Mouse (Mus musculus): Measurements from ENCODE around the gene Cyp27b1.

Cyp27b1 gene

DNA sequence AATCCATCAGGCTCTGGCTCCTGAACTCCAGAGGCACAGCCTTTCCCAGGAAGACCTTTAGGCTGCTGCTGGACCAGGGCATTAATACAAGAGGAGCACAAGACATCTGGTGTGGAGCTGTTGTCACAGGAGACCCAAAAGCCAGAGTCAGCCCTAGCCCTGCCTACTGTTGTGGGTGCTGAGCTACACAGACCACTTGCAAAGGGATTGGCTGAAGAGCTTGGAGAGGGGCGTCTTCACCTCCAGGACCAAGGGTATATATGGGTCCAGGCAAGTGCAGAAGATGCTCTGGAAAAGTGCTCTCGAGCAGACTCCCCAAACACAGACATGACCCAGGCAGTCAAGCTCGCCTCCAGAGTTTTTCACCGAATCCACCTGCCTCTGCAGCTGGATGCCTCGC is at the start of gene Cyp27b1:
Gene Cyp27b1, plus strand, starts transcription at position 297 of the 400 bp plus-strand sequence.
- no peak for DNase-seq

GRCm38 (mm10) chr10:127000529-127000928 is 47.5 kb upstream of the Cyp27b1 start, which contains the start of gene Avil:
Gene Avil (plus strand): TSS chr10:127000709.
- DNase-seq, result no peak

DNA sequence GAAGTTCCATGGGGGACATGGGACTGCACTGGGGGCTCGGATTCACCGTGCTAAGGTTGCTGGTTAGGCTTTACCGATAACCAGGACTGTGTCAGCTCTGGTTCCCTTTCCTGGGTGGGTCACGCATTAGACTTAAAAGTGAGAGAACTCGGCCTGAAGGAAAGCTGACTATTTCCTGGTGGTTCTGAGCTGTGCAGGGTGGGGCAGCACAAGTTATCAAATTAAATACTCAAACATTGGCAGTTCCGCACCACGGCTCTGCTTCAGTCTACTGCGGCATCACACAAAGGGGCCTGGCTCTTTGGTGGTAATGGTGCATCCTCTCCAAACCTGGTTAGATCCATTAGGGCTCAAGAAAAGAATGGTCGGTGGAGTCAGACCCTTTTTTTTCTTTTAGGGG is 46.8 kb upstream of the Cyp27b1 start:
- DNase-seq, result no peak

GRCm38 (mm10) chr10:127002056-127002455 is 46.0 kb upstream of the Cyp27b1 start:
- no peak for DNase-seq

- no peak for DNase-seq
Measured at GRCm38 (mm10) chr10:127002765-127003164, 45.3 kb upstream of the Cyp27b1 start.

DNA sequence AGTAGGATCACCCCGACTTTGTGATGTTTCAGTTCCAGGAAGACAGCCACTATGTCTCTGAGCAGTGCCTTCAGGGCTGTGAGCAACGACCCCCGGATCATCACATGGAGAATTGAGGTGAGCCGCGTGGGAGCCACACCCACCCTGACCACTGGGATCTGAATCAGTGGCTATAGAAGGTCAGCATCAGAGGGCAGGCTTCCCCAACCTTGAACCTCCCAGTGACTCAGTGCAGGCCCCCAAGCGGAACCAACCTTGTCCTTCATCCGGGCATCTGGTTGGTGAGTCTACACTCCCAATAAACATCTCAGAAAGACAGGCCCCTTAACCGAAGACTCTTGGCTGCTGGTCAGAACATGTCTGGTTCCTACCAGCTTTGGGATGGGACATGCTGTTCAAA is 44.7 kb upstream of the Cyp27b1 start:
- no peak for DNase-seq

DNA sequence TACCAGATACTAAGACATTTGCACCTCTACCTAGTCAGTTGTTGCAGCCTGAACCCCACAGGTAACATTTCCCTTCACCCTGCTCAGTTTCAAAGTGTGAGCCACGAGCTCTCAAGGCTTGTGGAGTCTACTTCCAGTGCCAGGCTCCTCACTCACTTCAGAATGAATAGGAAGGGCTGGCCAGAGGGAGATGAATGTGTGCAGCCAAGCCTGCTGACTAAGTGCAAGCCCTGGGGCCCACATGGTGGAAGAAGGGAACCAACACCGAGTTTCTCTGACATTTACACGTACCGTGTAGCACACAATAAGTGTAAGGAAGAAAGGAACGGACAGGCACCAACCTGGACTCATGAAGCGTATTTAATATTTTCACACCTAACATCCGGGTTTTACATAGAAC is 44.2 kb upstream of the Cyp27b1 start:
- no peak for DNase-seq

DNA sequence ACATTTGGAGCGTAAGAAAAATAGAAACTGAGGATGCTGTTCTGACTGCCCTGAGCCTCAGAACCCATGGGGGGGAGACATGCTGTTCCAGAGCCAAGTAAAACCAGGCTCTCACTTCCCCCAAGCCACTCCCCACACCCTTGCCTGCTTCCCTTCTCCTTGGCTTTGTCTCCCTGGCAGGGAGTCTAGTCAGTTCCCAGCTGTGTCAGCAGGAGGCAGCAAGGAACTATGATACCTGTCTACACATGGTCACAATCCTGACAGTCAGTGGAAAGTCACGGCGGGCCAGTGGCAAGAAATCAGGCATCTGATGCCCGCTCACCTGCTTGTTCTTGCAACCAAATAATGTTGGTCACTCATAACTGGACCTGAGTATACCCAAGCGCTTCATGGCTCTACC is 31.6 kb upstream of the Cyp27b1 start:
- peak; percentile 48 to 77 for DNase-seq

DNA sequence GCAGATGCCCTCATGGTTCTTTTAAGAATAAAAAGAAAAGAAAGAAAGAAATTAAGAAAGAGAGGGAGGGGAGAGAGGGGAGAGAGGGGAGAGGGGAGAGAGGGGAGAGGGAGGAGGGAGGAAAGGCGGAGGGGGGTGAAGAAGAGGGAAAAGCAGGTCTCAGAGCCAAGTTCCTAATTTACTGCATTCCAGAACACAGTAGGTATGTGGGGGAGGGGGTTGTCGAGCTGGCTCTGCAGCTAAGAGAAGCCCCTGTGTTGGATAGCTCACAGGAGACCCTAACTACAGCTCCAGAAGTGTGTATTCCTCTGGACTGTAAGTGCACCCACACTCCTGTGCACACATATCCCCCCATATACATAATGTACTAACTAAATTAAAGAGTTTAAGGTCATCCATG is 31.0 kb upstream of the Cyp27b1 start:
- no peak for DNase-seq

- no peak for DNase-seq
Measured at GRCm38 (mm10) chr10:127018422-127018821, 29.6 kb upstream of the Cyp27b1 start.

GRCm38 (mm10) chr10:127030336-127031296 is 17.4 kb upstream of the Cyp27b1 start, which contains the start of gene Tsfm:
Gene Tsfm (minus strand): TSS chr10:127030840.
- peak; percentile 90 to 97 for DNase-seq

- DNase-seq, result peak; percentile 74 to 89
Measured at GRCm38 (mm10) chr10:127033301-127033741, 14.7 kb upstream of the Cyp27b1 start.

- peak; percentile 82 to 90 for DNase-seq
Measured at GRCm38 (mm10) chr10:127036273-127036672, 11.8 kb upstream of the Cyp27b1 start.

- DNase-seq, result peak; percentile 58 to 70
Measured at GRCm38 (mm10) chr10:127037641-127038040, 10.4 kb upstream of the Cyp27b1 start.

DNA sequence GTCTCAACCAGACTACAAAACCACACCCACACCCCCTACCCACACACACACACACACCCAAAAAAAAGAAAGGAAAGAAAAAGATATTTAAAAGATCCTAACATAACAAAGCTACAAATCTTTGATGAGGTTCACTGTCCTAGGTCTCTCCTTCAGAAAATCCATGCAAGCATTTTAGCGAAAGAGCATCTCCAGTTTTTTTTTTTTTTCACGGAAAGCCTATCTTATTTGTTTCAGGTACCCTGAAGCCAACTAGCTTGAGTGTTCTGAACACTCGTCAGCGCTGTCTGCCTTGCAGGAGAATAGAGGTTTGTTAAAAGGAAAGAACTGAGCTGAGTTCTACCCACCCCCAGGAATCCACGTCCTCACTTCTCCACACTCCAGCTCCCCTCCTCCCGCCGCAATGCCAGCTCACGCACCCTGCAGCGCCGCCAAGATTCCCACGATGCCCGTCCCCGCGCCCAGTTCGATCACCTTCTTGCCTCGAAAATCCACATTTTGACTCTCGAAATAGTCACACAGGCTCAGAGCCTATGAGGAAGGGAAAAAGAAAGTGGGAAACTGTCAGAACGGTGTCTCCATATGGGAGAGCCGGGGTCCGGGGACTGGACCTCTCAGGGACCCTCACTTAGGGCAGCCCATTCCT is 7.4 kb upstream of the Cyp27b1 start:
- peak in 1 of 2 experiments; percentile 58 for DNase-seq

- peak in 1 of 2 experiments; percentile 72 for DNase-seq
Measured at GRCm38 (mm10) chr10:127041274-127041766, 6.7 kb upstream of the Cyp27b1 start, which contains the start of the genes Mettl1 and Eef1akmt3. Gene Mettl1 (plus strand): TSS chr10:127041414. Gene Eef1akmt3 (minus strand): TSS chr10:127041513.

GRCm38 (mm10) chr10:127041774-127042338 is 6.2 kb upstream of the Cyp27b1 start:
- DNase-seq, result peak; percentile 88 to 94

DNA sequence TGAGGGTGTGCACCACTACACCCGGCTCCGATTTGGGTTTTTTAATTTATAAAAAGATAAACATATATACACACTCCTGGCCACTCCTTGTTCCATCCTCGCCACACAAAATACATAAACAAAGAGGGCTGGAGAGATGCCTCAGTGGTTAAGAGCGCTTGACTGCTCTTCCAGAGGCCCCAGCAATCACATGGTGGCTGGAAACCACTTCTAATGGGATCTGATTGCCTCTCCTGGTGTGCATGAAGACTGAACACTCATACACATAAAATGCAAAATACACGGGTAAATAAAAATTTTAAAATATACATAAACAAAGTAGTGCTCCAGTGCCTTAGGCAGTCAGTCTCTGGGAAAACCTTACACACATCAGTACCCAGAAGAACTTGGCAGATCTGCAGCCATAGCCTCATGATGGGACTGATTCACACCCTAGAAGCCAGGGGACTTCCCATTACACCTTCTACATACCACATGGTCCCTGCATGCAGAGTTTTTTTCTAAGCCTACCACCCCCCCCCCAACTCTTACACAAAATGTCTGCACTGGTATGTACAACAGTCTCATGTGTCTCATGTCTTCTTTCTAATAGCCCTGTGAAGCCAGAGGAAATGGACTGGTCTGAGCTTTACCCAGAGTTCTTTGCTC is 5.5 kb upstream of the Cyp27b1 start:
- DNase-seq, result no peak

- peak; percentile 85 to 94 for DNase-seq
Measured at GRCm38 (mm10) chr10:127043187-127043586, 4.9 kb upstream of the Cyp27b1 start.

GRCm38 (mm10) chr10:127048608-127049394 is 751 bp downstream of the Cyp27b1 start:
- peak in 1 of 2 experiments; percentile 51 for DNase-seq

DNA sequence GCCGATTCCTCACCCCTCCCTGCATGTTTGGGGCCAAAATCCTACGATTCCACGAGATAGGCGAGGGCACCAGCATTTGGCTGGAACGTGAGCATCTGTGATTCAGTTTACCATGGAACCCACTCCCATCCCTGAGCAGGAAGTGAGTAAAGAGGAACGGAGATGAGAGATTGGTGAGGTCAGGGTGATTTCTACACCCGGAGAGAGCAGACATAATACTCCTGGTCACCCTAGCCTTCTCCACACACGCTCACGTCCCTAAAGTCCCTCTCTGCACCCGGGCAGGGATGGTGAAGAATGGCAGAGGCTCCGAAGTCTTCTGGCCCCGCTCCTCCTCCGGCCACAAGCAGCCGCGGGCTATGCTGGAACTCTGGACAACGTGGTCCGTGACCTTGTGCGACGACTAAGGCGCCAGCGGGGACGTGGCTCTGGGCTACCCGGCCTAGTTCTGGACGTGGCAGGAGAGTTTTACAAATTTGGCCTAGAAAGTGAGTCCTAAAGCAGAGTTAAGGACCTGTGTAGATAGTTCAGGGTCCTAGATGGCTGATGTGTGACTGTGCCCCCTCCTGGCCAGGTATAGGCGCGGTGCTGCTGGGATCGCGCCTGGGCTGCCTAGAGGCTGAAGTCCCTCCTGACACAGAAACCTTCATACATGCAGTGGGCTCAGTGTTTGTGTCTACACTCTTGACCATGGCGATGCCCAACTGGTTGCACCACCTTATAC is 1.5 kb downstream of the Cyp27b1 start:
- peak in 1 of 2 experiments; percentile 64 for DNase-seq

Data from kidney, postnatal 36 days (tissue).